Mouse (Mus musculus) forebrain, embryonic 16.5 days (tissue): ENCODE measurements around the gene Il22ra2. TPM values are rescaled to one million over a fixed set of nuclear protein-coding genes. Genes with fewer than 3 reads are reported as not detected.

ENCODE experiments used
- ATAC-seq: fragments of 200-750 bp; cut with Nextera tagmentation; 2 replicates; pipeline ENCODE4 v1.8.0; 2017; ENCODE audit warnings: mild to moderate bottlenecking, moderate library complexity
- H3K27ac ChIP-seq: fragments of 300-500 bp; sonication (generic); 2 replicates; pipeline ENCODE4 v1.5.1; 2014; ENCODE audit warnings: low read length, control low read depth
- H3K27me3 ChIP-seq: fragments of 300-500 bp; sonication (generic); replicated peaks from 2 replicates; pipeline ENCODE4 v1.6.1; 2014; ENCODE audit warnings: low read length; ENCODE audit not compliant: control insufficient read depth, insufficient read depth
- H3K36me3 ChIP-seq: fragments of 300-500 bp; sonication (generic); 2 replicates; pipeline ENCODE4 v1.6.1; 2014; ENCODE audit not compliant: control insufficient read depth, insufficient read depth
- H3K4me1 ChIP-seq: fragments of 300-500 bp; sonication (generic); replicated peaks from 2 replicates; pipeline ENCODE4 v1.6.1; 2014; ENCODE audit warnings: low read length; ENCODE audit not compliant: control insufficient read depth, insufficient read depth
- H3K4me2 ChIP-seq: fragments of 300-500 bp; sonication (generic); 2 replicates; pipeline ENCODE4 v1.6.1; 2014; ENCODE audit warnings: mild to moderate bottlenecking, low read length, control low read depth
- H3K4me3 ChIP-seq: fragments of 300-500 bp; sonication (generic); replicated peaks from 2 replicates; pipeline ENCODE4 v1.5.1; 2014; ENCODE audit warnings: mild to moderate bottlenecking, low read length, control low read depth
- H3K9ac ChIP-seq: fragments of 300-500 bp; sonication (generic); replicated peaks from 2 replicates; pipeline ENCODE4 v1.6.1; 2014; ENCODE audit warnings: low read depth, low read length, control low read depth
- H3K9me3 ChIP-seq: fragments of 300-500 bp; sonication (generic); 2 replicates; pipeline ENCODE4 v1.6.1; 2016; ENCODE audit warnings: low read length; ENCODE audit not compliant: control insufficient read depth
- WGBS: fragments of 180-500 bp; shearing (Covaris S2); extraction: QIAGEN DNeasy Blood & Tissue Kit; methylation state at CpG from one replicate; pipeline ENCODE4 v1.1.7; 2014; 5-methylcytosine and 5-hydroxymethylcytosine counted together
- polyA plus RNA-seq: library from polyadenylated mRNA; unstranded; fragments of >200 nt; fragmentation: Nextera tagmentation; extraction: Ambion mirVana; gene quantifications from 2 replicates; pipeline ENCODE4 v1.2.1, GENCODE M21; 2015

Il22ra2 gene
- polyA plus RNA-seq, 1 experiment from 2014 or later = not detected

GRCm38 (mm10) chr10:19585860-19586259 is 35.9 kb upstream of the Il22ra2 start:
- no peaks in the 10 kb centered on the region for H3K27me3 ChIP-seq
- no peak overlapping the region for H3K9ac ChIP-seq
- no peaks in the 10 kb centered on the region for H3K4me1 ChIP-seq
- H3K4me3 ChIP-seq = no peak overlapping the region
- ATAC-seq = no peak
- H3K27ac ChIP-seq = no peak overlapping the region
- no peaks in the 10 kb centered on the region for H3K36me3 ChIP-seq
- WGBS = 91% methylated on average over 5 of the region's 5 CpGs
- H3K9me3 ChIP-seq = no peaks in the 10 kb centered on the region
- no peak overlapping the region for H3K4me2 ChIP-seq

GRCm38 (mm10) chr10:19587281-19587680 is 34.5 kb upstream of the Il22ra2 start:
- H3K27me3 ChIP-seq = no peaks in the 10 kb centered on the region
- no peak for ATAC-seq
- no peak overlapping the region for H3K4me2 ChIP-seq
- H3K4me3 ChIP-seq = no peak overlapping the region
- no peaks in the 10 kb centered on the region for H3K36me3 ChIP-seq
- no peak overlapping the region for H3K27ac ChIP-seq
- WGBS = 81% methylated on average over 3 of the region's 3 CpGs
- peaks cover under 1% of the 10 kb centered on the region for H3K4me1 ChIP-seq
- H3K9ac ChIP-seq = no peak overlapping the region
- H3K9me3 ChIP-seq = no peaks in the 10 kb centered on the region

GRCm38 (mm10) chr10:19589626-19590025 is 32.2 kb upstream of the Il22ra2 start:
- no peak overlapping the region for H3K4me3 ChIP-seq
- H3K27me3 ChIP-seq = no peaks in the 10 kb centered on the region
- H3K27ac ChIP-seq = no peak overlapping the region
- no peaks in the 10 kb centered on the region for H3K9me3 ChIP-seq
- peaks cover 5% of the 10 kb centered on the region for H3K4me1 ChIP-seq
- H3K4me2 ChIP-seq = no peak overlapping the region
- H3K36me3 ChIP-seq = no peaks in the 10 kb centered on the region
- ATAC-seq = no peak
- no peak overlapping the region for H3K9ac ChIP-seq
- 91% methylated on average over 12 of the region's 12 CpGs for WGBS

GRCm38 (mm10) chr10:19591286-19591640 is 30.5 kb upstream of the Il22ra2 start:
- H3K4me1 ChIP-seq = peaks cover 5% of the 10 kb centered on the region
- peak overlapping the region; percentile 74 for H3K4me3 ChIP-seq
- 36% methylated on average over 6 of the region's 6 CpGs for WGBS
- no peak overlapping the region for H3K9ac ChIP-seq
- no peaks in the 10 kb centered on the region for H3K27me3 ChIP-seq
- ATAC-seq = no peak
- no peak overlapping the region for H3K27ac ChIP-seq
- H3K9me3 ChIP-seq = no peaks in the 10 kb centered on the region
- H3K36me3 ChIP-seq = no peaks in the 10 kb centered on the region
- H3K4me2 ChIP-seq = peak overlapping the region; percentile 82

- Histone ChIP-seq H3K4me1 (peaks cover 5% of the 10 kb centered on the region), H3K27me3 (no peaks in the 10 kb centered on the region), H3K36me3 (no peaks in the 10 kb centered on the region), H3K4me3 (peak within 1 kb of the TSS; percentile 74), H3K27ac (peak within 1 kb of the TSS; percentile 21; the same call in 1 of the 2 replicates), H3K9ac (peak within 1 kb of the TSS; percentile 74), H3K4me2 (peak within 1 kb of the TSS; percentile 82), H3K9me3 (no peaks in the 10 kb centered on the region)
- peak; percentile 99 for ATAC-seq
- under 1% methylated on average over 52 of the region's 52 CpGs for WGBS
These were observed 30.0 kb upstream of the Il22ra2 start, which contains the start of gene Ifngr1 for GRCm38 (mm10) chr10:19591641-19592441. Gene Ifngr1, plus strand, starts transcription at chr10:19591949.

GRCm38 (mm10) chr10:19592556-19592955 is 29.2 kb upstream of the Il22ra2 start:
- 8% methylated on average over 3 of the region's 3 CpGs for WGBS
- H3K4me3 ChIP-seq = peak overlapping the region; percentile 74
- H3K4me2 ChIP-seq = peak overlapping the region; percentile 82
- H3K36me3 ChIP-seq = no peaks in the 10 kb centered on the region
- no peak overlapping the region for H3K27ac ChIP-seq
- no peaks in the 10 kb centered on the region for H3K27me3 ChIP-seq
- peak overlapping the region; percentile 74 for H3K9ac ChIP-seq
- peaks cover 5% of the 10 kb centered on the region for H3K4me1 ChIP-seq
- ATAC-seq = no peak
- no peaks in the 10 kb centered on the region for H3K9me3 ChIP-seq

- 86% methylated on average over 3 of the region's 3 CpGs for WGBS
- H3K4me3 ChIP-seq = no peak overlapping the region
- no peak overlapping the region for H3K9ac ChIP-seq
- no peak for ATAC-seq
- H3K27ac ChIP-seq = no peak overlapping the region
- no peaks in the 10 kb centered on the region for H3K36me3 ChIP-seq
- H3K4me1 ChIP-seq = peaks cover 5% of the 10 kb centered on the region
- no peak overlapping the region for H3K4me2 ChIP-seq
- H3K9me3 ChIP-seq = no peaks in the 10 kb centered on the region
- H3K27me3 ChIP-seq = no peaks in the 10 kb centered on the region
These were observed 28.5 kb upstream of the Il22ra2 start for GRCm38 (mm10) chr10:19593296-19593695.

- H3K4me1 ChIP-seq = peaks cover 5% of the 10 kb centered on the region
- no peak overlapping the region for H3K9ac ChIP-seq
- 87% methylated on average over 3 of the region's 3 CpGs for WGBS
- H3K27me3 ChIP-seq = no peaks in the 10 kb centered on the region
- H3K9me3 ChIP-seq = no peaks in the 10 kb centered on the region
- H3K27ac ChIP-seq = no peak overlapping the region
- no peaks in the 10 kb centered on the region for H3K36me3 ChIP-seq
- no peak overlapping the region for H3K4me3 ChIP-seq
- ATAC-seq = no peak
- H3K4me2 ChIP-seq = no peak overlapping the region
These were observed 27.4 kb upstream of the Il22ra2 start for GRCm38 (mm10) chr10:19594201-19594905.

- ATAC-seq = no peak
- no peaks in the 10 kb centered on the region for H3K9me3 ChIP-seq
- H3K9ac ChIP-seq = no peak overlapping the region
- H3K4me2 ChIP-seq = no peak overlapping the region
- no peak overlapping the region for H3K27ac ChIP-seq
- peaks cover 8% of the 10 kb centered on the region for H3K4me1 ChIP-seq
- H3K27me3 ChIP-seq = no peaks in the 10 kb centered on the region
- no peak overlapping the region for H3K4me3 ChIP-seq
- 90% methylated on average over 4 of the region's 4 CpGs for WGBS
- H3K36me3 ChIP-seq = peaks cover 3% of the 10 kb centered on the region; the same call in 1 of the 2 replicates
These were observed 24.9 kb upstream of the Il22ra2 start for GRCm38 (mm10) chr10:19596866-19597265.
